Mouse (Mus musculus) small intestine, adult 2 months (tissue): ENCODE data around the gene Cerk. TPM values are rescaled to one million over a fixed set of nuclear protein-coding genes. Genes with fewer than 3 reads are reported as not detected.

Source experiments
- H3K27ac ChIP-seq: fragments of 200-500 bp; 2 replicates; pipeline ENCODE4 v1.5.1; 2012; ENCODE audit warnings: low read depth, low read length, control low read depth, inconsistent platforms; ENCODE audit not compliant: insufficient read depth
- H3K27me3 ChIP-seq: fragments of 200-500 bp; 2 replicates; pipeline ENCODE4 v1.6.1; 2012; ENCODE audit warnings: mild to moderate bottlenecking, moderate library complexity, low read length, inconsistent platforms; ENCODE audit not compliant: control insufficient read depth, insufficient read depth
- H3K36me3 ChIP-seq: fragments of 200-500 bp; 2 replicates; pipeline ENCODE4 v1.6.1; 2012; ENCODE audit warnings: mild to moderate bottlenecking, low read length, control low read depth, inconsistent platforms; ENCODE audit not compliant: control insufficient read depth, insufficient read depth
- H3K4me1 ChIP-seq: fragments of 200-500 bp; 2 replicates; pipeline ENCODE4 v1.6.1; 2012; ENCODE audit warnings: low read length, inconsistent platforms, mixed read lengths; ENCODE audit not compliant: control insufficient read depth, insufficient read depth, insufficient read length
- H3K4me3 ChIP-seq: fragments of 200-500 bp; 2 replicates; pipeline ENCODE4 v1.5.1; 2012; ENCODE audit warnings: low read depth, mild to moderate bottlenecking, control low read depth, inconsistent platforms, low read length, moderate library complexity
- CTCF ChIP-seq: fragments of 200-500 bp; IDR thresholded peaks from 2 replicates; pipeline ENCODE4 v1.5.1; 2012; ENCODE audit warnings: low read depth, mild to moderate bottlenecking, control low read depth, inconsistent platforms, low read length, moderate library complexity, mixed read lengths; ENCODE audit not compliant: insufficient replicate concordance, insufficient read length; ENCODE audit errors: extremely low read depth
- POLR2A ChIP-seq: fragments of 200-500 bp; IDR thresholded peaks from 2 replicates; pipeline ENCODE4 v1.6.1; 2012; ENCODE audit warnings: low read depth, mild to moderate bottlenecking, control low read depth, inconsistent platforms, low read length, moderate library complexity
- WGBS: fragments of 180-500 bp; shearing (Covaris S2); methylation state at CpG from one replicate; pipeline ENCODE4 v1.1.7; 2018; 5-methylcytosine and 5-hydroxymethylcytosine counted together
- polyA plus RNA-seq: library from polyadenylated mRNA; depleted of rRNA; stranded (reverse); fragments of >200 nt; gene quantifications from 2 replicates; pipeline ENCODE4 v1.2.3, GENCODE M21; 2012; rRNA removed

Cerk gene
- polyA plus RNA-seq = 14.4 and 47.8 TPM in 2 replicates

DNA sequence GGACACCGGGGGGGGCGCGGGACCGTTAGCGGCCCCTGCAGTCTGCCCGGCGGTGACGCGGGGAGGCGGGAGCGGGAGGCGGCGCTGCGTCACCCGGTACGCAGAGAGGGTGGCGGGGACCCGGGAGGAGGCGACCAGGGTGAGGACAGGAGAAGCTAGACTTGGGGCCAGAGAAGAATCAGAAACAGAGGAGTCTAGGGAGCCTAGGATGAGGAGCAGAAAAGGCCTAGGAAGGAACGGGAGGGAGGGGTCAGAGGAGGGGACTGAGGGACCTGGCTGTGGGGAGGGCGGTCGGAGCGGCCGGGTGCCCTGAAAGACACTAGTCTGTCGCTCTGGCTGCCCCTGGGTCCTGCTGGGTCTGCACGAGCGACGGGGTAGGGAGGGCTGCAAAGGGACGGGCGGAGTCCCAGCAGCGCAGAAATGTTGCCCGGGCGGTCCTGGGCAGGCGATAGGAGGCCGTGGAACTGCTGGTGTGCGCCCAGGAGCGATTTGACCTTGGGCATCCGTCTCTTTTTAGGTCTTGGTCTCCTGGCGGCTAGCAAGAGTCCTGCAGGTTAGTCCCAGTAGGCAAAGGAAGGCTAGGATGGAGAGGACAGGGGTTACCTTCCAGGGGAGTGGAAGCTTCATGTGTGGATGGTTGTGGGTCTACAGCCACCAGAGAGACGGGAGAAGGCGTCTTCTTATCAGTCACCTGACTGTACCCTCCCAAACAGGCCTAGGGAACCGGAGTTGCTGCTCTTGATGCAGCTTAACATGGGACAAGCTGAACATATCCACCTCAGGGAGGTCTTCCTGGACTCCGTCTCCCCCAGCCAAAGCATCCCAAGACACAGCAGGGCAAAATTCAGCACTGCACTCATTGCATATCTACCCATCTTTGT, at the start of gene Cerk:
Cerk (minus strand) TSS at position 453 of the 881 bp plus-strand sequence.
- H3K27me3 ChIP-seq = no peaks in the 10 kb centered on the region
- H3K36me3 ChIP-seq = no peaks in the 10 kb centered on the region
- 3% methylated on average over 42 of the region's 43 CpGs for WGBS
- peaks cover 48% of the 10 kb centered on the region for H3K4me1 ChIP-seq
- peak within 1 kb of the TSS; percentile 97 for H3K4me3 ChIP-seq
- H3K27ac ChIP-seq = peak within 1 kb of the TSS; percentile 97
- peak; percentile 68 for TF ChIP-seq POLR2A
- peak; percentile 27; the same call in 1 of the 2 replicates for TF ChIP-seq CTCF

DNA sequence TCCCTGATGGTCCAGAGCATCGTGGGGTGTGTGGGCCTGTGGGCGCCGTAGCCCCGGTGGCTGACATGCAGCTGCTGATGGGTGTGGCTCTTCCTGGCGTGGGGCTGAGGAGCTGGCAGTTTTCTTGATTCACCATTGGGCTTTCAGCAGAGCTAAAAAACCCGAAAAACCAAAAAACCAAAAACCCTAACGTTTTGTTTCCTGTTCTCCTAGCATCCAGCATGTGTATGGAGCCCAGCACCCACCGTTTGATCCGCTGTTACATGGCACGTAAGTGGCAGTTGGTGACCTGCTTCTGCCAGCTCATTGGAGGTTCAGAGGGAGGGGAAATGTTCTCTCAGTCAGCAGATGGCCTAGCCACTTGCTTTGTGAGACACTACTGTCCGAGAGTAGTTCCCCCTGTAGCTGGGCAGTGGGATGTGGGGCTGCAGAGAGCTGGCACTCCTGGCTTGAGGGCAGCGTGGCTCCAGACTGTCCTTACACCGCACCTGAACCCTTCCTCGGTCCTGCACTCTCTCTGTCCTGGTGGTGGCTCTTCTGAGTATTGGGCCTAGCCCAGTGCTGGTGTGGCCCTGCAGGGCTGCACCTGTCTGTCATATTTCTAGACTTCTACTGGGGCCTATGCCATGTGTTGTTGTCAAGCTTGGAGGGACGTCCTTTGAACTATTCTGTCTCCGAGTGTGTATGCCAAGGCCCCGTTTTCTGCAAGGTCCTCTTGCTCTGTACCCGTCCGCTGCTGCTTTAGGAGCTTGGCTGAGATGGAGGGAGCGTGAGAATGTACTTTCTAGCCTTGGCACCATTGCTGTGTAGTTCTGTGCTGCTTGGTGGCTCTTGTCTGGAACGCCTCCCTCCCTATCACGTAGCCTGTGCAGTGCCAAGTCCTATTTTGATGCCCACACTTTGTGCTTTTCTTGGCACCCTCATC, 48.8 kb upstream of the Cerk start:
- H3K4me1 ChIP-seq = peaks cover 2% of the 10 kb centered on the region; the same call in 1 of the 2 replicates
- 81% methylated on average over 22 of the region's 22 CpGs for WGBS
- no peaks in the 10 kb centered on the region for H3K27me3 ChIP-seq
- no peak overlapping the region for H3K27ac ChIP-seq
- no peak overlapping the region for H3K4me3 ChIP-seq
- peaks cover 27% of the 10 kb centered on the region for H3K36me3 ChIP-seq
- no peak for TF ChIP-seq CTCF
- TF ChIP-seq POLR2A = no peak

DNA sequence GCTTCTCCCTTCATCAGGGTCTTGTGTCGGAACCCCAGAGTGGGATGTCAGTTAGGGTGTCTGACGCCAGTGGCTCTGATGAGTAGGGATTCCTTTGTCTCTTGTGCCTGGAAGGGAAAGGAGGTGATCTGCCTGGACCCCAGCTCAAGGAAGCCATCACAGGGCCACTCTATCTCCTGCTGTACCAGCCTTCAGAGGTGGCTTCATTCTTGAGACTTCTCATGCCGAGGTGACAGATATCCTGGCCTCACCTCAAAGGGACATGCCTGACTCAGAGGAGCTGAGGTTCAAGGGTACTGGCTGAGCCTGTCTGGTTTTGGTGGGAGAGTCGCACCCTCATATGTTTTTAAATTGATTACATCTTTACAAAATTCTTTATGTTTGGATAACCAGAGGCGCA, 48.1 kb upstream of the Cerk start:
- Histone ChIP-seq H3K27ac (no peak overlapping the region), H3K4me1 (peaks cover 2% of the 10 kb centered on the region; the same call in 1 of the 2 replicates), H3K4me3 (no peak overlapping the region), H3K36me3 (peaks cover 25% of the 10 kb centered on the region), H3K27me3 (no peaks in the 10 kb centered on the region)
- no peak for TF ChIP-seq CTCF
- no peak for TF ChIP-seq POLR2A
- 89% methylated on average over 5 of the region's 5 CpGs for WGBS

DNA sequence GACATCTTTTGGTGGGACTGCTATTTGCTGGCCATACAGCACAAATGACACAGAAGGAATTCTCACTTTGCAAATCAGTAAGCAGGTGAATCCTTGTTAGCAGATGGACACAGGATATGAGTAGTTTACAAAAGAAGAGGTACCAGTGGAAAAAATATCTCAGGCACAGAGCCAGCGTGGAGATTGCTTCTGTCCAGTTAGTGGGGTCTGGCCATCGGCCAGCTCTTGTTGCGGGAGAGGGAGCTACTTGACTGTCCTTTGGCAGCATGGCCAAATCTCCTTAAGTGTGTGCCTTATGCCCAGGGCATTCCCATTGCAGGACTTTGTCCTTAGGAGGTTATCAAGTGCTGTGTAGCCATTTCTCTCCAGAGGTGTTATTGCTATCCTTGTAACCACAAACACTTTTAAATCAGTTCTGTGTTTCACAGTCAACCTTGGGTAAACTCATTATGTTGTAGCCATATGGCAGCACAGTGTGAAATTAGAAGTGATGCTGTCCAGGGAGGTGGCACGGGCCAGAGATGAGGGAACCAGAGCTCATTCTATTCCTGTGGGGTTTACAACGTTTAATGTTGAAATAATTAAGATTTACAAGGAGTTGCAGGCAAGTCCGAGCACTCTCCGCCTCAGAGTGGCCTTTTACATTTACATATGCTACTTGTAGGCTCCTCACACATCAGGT, 46.0 kb upstream of the Cerk start:
- no peak overlapping the region for H3K4me3 ChIP-seq
- H3K27me3 ChIP-seq = no peaks in the 10 kb centered on the region
- WGBS = 60% methylated on average over 7 of the region's 7 CpGs
- peaks cover 2% of the 10 kb centered on the region; the same call in 1 of the 2 replicates for H3K4me1 ChIP-seq
- TF ChIP-seq POLR2A (no peak), CTCF (no peak)
- no peak overlapping the region for H3K27ac ChIP-seq
- peaks cover 18% of the 10 kb centered on the region for H3K36me3 ChIP-seq

DNA sequence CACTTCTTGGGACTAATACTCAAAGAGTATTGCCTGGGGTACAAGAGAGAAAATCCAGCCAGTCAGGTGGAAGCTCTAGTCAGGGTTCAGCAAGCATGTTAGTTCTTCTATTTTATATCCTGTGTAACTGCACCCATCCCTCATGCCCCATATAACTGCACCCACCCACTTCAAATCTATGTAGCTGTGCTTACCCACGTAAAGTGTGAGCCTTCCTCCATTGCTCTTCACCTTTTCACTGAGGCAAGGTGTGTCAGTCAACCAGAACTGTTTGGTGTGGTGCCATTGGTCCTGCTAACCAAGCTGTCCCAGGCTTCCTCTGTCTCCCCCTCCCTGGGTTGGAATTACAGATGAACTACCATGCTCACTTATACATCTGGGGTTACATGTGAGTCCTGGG, 45.2 kb upstream of the Cerk start:
- 86% methylated on average over 1 of the region's 1 CpGs for WGBS
- TF ChIP-seq POLR2A (no peak), CTCF (no peak)
- Histone ChIP-seq H3K4me3 (no peak overlapping the region), H3K4me1 (peaks cover 2% of the 10 kb centered on the region; the same call in 1 of the 2 replicates), H3K27ac (no peak overlapping the region), H3K27me3 (no peaks in the 10 kb centered on the region), H3K36me3 (peaks cover 16% of the 10 kb centered on the region)

DNA sequence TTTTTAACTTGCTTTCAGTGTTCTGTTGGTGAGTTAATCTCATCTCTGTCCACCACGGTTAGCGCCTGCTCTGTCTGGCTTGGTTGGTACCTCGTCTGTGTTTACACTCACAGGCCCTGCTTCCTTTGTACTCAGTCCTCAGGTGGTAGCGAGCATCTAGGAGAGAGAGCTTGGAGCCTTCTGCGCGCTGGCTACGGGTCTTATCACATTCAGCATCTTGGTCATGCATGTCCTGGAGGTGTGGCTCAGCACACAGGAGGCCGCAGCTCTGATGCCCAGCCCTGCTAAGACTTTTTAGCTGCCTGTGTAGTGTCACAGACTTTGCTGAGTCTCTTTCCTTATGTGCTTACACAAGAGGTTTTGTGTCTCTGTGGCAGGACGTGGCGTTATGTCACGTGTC, 43.7 kb upstream of the Cerk start:
- Histone ChIP-seq H3K4me1 (peaks cover 2% of the 10 kb centered on the region; the same call in 1 of the 2 replicates), H3K27ac (no peak overlapping the region), H3K4me3 (no peak overlapping the region), H3K27me3 (no peaks in the 10 kb centered on the region), H3K36me3 (peaks cover 5% of the 10 kb centered on the region)
- no peak for TF ChIP-seq POLR2A
- no peak for TF ChIP-seq CTCF
- 80% methylated on average over 11 of the region's 11 CpGs for WGBS

DNA sequence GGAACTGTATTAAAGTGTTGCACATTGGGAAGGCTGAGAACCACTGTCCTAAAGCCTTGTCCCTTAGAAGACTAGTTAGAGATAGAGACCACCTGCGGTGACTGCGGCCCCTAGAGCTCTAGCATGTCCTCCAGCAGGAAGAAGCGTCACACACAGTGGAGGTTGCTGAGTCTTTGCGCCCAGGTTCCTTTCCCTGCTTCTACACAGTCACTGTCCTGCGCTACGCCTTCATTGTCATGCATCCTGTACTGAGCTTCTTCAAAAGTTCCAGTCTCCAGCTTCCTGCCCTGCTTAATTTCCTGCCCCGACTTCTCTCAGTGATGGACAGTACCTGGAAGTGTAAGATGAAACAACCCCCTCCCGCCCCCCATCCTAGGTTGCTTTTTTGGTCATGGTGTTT, 43.1 kb upstream of the Cerk start:
- Histone ChIP-seq H3K27me3 (no peaks in the 10 kb centered on the region), H3K4me3 (no peak overlapping the region), H3K4me1 (peaks cover 2% of the 10 kb centered on the region; the same call in 1 of the 2 replicates), H3K27ac (no peak overlapping the region), H3K36me3 (peaks cover 3% of the 10 kb centered on the region; the same call in 1 of the 2 replicates)
- 88% methylated on average over 8 of the region's 8 CpGs for WGBS
- TF ChIP-seq POLR2A (no peak), CTCF (no peak)
